Mouse (Mus musculus): ENCODE data around the gene Pdzd2. TPM values are rescaled to one million over a fixed set of nuclear protein-coding genes. Genes with fewer than 3 reads are reported as not detected.

Gene Pdzd2
- polyA plus RNA-seq, 2 experiments: 0.19 to 0.89 TPM

- H3K27me3 ChIP-seq (ENCODE audit: control insufficient read depth, insufficient read depth, low read length): no peaks in the 10 kb centered on the region
- H3K4me3 ChIP-seq (ENCODE audit: insufficient read depth in 1 of 2, low read depth in 2 of 2, low read length in 2 of 2): peak within 1 kb of the TSS; percentile 76 to 99
- no peaks in the 10 kb centered on the region for H3K36me3 ChIP-seq (replicated peaks; ENCODE audit: control insufficient read depth, insufficient read depth, low read depth)
- H3K4me1 ChIP-seq (replicated peaks; ENCODE audit: control insufficient read depth in 2 of 2, insufficient read depth in 2 of 2, low read length in 1 of 2): peaks cover 10 to 20% of the 10 kb centered on the region in 2 experiments
- peak within 1 kb of the TSS; percentile 75 for H3K4me2 ChIP-seq (ENCODE audit: low read depth)
- H3K9me3 ChIP-seq (ENCODE audit: control insufficient read depth, low read length): no peaks in the 10 kb centered on the region
- ATAC-seq (ENCODE audit: insufficient read depth): peak; percentile 49
- no peak for DNase-seq (ENCODE audit: low read depth in 3 of 3, low spot score in 3 of 3)
- under 1% methylated on average over 58 of the region's 70 CpGs for WGBS (ENCODE audit: insufficient replicate concordance)
- H3K27ac ChIP-seq: peak within 1 kb of the TSS; percentile 73
- H3K9ac ChIP-seq (replicated peaks): peak within 1 kb of the TSS; percentile 82
- no peak for TF ChIP-seq EP300 (IDR thresholded peaks at IDR 0.05; ENCODE audit: low read depth)
- no peak for TF ChIP-seq CTCF (IDR thresholded peaks at IDR 0.05; ENCODE audit: low read depth)
Observed at GRCm38 (mm10) chr15:12321788-12322621, 417.7 kb downstream of the Pdzd2 start, which contains the start of gene 1810049J17Rik. TSS of gene 1810049J17Rik (minus strand) at chr15:12321899.

GRCm38 (mm10) chr15:12321091-12321787 is 418.5 kb downstream of the Pdzd2 start, which contains the start of gene Golph3:
TSS of gene Golph3 (plus strand) at chr15:12321450.
- TF ChIP-seq CTCF (IDR thresholded peaks at IDR 0.05; ENCODE audit: low read depth): no peak
- peak within 1 kb of the TSS; percentile 73 for H3K27ac ChIP-seq
- H3K4me3 ChIP-seq (ENCODE audit: insufficient read depth in 1 of 2, low read depth in 2 of 2, low read length in 2 of 2): peak within 1 kb of the TSS; percentile 76 to 99
- peaks cover 13 to 21% of the 10 kb centered on the region in 2 experiments for H3K4me1 ChIP-seq (replicated peaks; ENCODE audit: control insufficient read depth in 2 of 2, insufficient read depth in 2 of 2, low read length in 1 of 2)
- no peaks in the 10 kb centered on the region for H3K27me3 ChIP-seq (ENCODE audit: control insufficient read depth, insufficient read depth, low read length)
- H3K36me3 ChIP-seq (replicated peaks; ENCODE audit: control insufficient read depth, insufficient read depth, low read depth): no peaks in the 10 kb centered on the region
- H3K9ac ChIP-seq (replicated peaks): peak within 1 kb of the TSS; percentile 82
- no peaks in the 10 kb centered on the region for H3K9me3 ChIP-seq (ENCODE audit: control insufficient read depth, low read length)
- peak within 1 kb of the TSS; percentile 75 for H3K4me2 ChIP-seq (ENCODE audit: low read depth)
- under 1% methylated on average over 74 of the region's 74 CpGs for WGBS (ENCODE audit: insufficient replicate concordance)
- DNase-seq (ENCODE audit: low read depth in 3 of 3, low spot score in 3 of 3) (peak; percentile 83 to 85 (median 85)), ATAC-seq (ENCODE audit: insufficient read depth) (peak; percentile 85)

GRCm38 (mm10) chr15:12320441-12321090 is 419.2 kb downstream of the Pdzd2 start:
- ATAC-seq (ENCODE audit: insufficient read depth) (peak; percentile 31; the same call in 1 of the 2 replicates), DNase-seq (ENCODE audit: low read depth in 3 of 3, low spot score in 3 of 3) (no peak)
- H3K4me1 ChIP-seq (replicated peaks; ENCODE audit: control insufficient read depth in 2 of 2, insufficient read depth in 2 of 2, low read length in 1 of 2): peaks cover 13 to 16% of the 10 kb centered on the region in 2 experiments

GRCm38 (mm10) chr15:12319889-12320288 is 419.8 kb downstream of the Pdzd2 start:
- TF ChIP-seq CTCF (IDR thresholded peaks at IDR 0.05; ENCODE audit: low read depth) (no peak), EP300 (IDR thresholded peaks at IDR 0.05; ENCODE audit: low read depth) (no peak)
- H3K4me1 ChIP-seq (replicated peaks; ENCODE audit: control insufficient read depth in 2 of 2, insufficient read depth in 2 of 2, low read length in 1 of 2): peaks cover 13 to 18% of the 10 kb centered on the region in 2 experiments
- DNase-seq (ENCODE audit: low read depth in 3 of 3, low spot score in 3 of 3): no peak
- no peak overlapping the region for H3K4me3 ChIP-seq (ENCODE audit: insufficient read depth in 1 of 2, low read depth in 2 of 2, low read length in 2 of 2)
- H3K9me3 ChIP-seq (ENCODE audit: control insufficient read depth, low read length): no peaks in the 10 kb centered on the region
- H3K27ac ChIP-seq: no peak overlapping the region
- H3K4me2 ChIP-seq (ENCODE audit: low read depth): peak overlapping the region; percentile 75
- no peak overlapping the region for H3K9ac ChIP-seq (replicated peaks)
- 48% methylated on average over 5 of the region's 5 CpGs for WGBS (ENCODE audit: insufficient replicate concordance)
- H3K36me3 ChIP-seq (replicated peaks; ENCODE audit: control insufficient read depth, insufficient read depth, low read depth): no peaks in the 10 kb centered on the region
- no peaks in the 10 kb centered on the region for H3K27me3 ChIP-seq (ENCODE audit: control insufficient read depth, insufficient read depth, low read length)
- ATAC-seq (ENCODE audit: insufficient read depth): no peak

More at GRCm38 (mm10) chr15:12320441-12321090, 419.2 kb downstream of the Pdzd2 start:
- Histone ChIP-seq H3K4me2 (ENCODE audit: low read depth) (peak overlapping the region; percentile 75), H3K27me3 (ENCODE audit: control insufficient read depth, insufficient read depth, low read length) (no peaks in the 10 kb centered on the region), H3K4me3 (ENCODE audit: insufficient read depth in 1 of 2, low read depth in 2 of 2, low read length in 2 of 2) (peak overlapping the region; percentile 76 to 95), H3K9ac (replicated peaks) (peak overlapping the region; percentile 71), H3K9me3 (ENCODE audit: control insufficient read depth, low read length) (no peaks in the 10 kb centered on the region), H3K27ac (no peak overlapping the region; the same call in 1 of the 2 replicates), H3K36me3 (replicated peaks; ENCODE audit: control insufficient read depth, insufficient read depth, low read depth) (no peaks in the 10 kb centered on the region)
- 2% methylated on average over 22 of the region's 22 CpGs for WGBS (ENCODE audit: insufficient replicate concordance)
- no peak for TF ChIP-seq EP300 (IDR thresholded peaks at IDR 0.05; ENCODE audit: low read depth)
- no peak for TF ChIP-seq CTCF (IDR thresholded peaks at IDR 0.05; ENCODE audit: low read depth)
